Mouse (Mus musculus) midbrain, embryonic 12.5 days (tissue): ENCODE measurements around the gene Polr2m. TPM values are rescaled to one million over a fixed set of nuclear protein-coding genes. Genes with fewer than 3 reads are reported as not detected.

ENCODE experiments used
- ATAC-seq: fragments of 200-750 bp; cut with Nextera tagmentation; 2 replicates; pipeline ENCODE4 v1.8.0; 2017; ENCODE audit warnings: low read depth, moderate TSS enrichment, moderate library complexity; ENCODE audit not compliant: low FRiP score
- H3K27ac ChIP-seq: fragments of 300-500 bp; sonication (generic); replicated peaks from 2 replicates; pipeline ENCODE4 v1.5.1; 2016; ENCODE audit warnings: mild to moderate bottlenecking
- H3K27me3 ChIP-seq: fragments of 300-500 bp; sonication (generic); 2 replicates; pipeline ENCODE4 v1.6.1; 2016; ENCODE audit warnings: mild to moderate bottlenecking
- H3K36me3 ChIP-seq: fragments of 300-500 bp; sonication (generic); 2 replicates; pipeline ENCODE4 v1.6.1; 2016
- H3K4me1 ChIP-seq: fragments of 300-500 bp; sonication (generic); 2 replicates; pipeline ENCODE4 v1.6.1; 2016
- H3K4me2 ChIP-seq: fragments of 300-500 bp; sonication (generic); replicated peaks from 2 replicates; pipeline ENCODE4 v1.6.1; 2016; ENCODE audit warnings: mild to moderate bottlenecking, moderate library complexity
- H3K4me3 ChIP-seq: fragments of 300-500 bp; sonication (generic); 2 replicates; pipeline ENCODE4 v1.5.1; 2016; ENCODE audit warnings: mild to moderate bottlenecking
- H3K9ac ChIP-seq: fragments of 300-500 bp; sonication (generic); replicated peaks from 2 replicates; pipeline ENCODE4 v1.6.1; 2016; ENCODE audit warnings: mild to moderate bottlenecking, moderate library complexity
- H3K9me3 ChIP-seq: fragments of 300-500 bp; sonication (generic); 2 replicates; pipeline ENCODE4 v1.6.1; 2016; ENCODE audit warnings: mild to moderate bottlenecking
- WGBS: fragments of 180-500 bp; shearing (Covaris S2); methylation state at CpG from one replicate; pipeline ENCODE4 v1.1.7; 2016; 5-methylcytosine and 5-hydroxymethylcytosine counted together
- polyA plus RNA-seq: library from polyadenylated mRNA; unstranded; fragments of >200 nt; fragmentation: Nextera tagmentation; extraction: Ambion mirVana; gene quantifications from 2 replicates; pipeline ENCODE4 v1.2.1, GENCODE M21; 2016

Polr2m gene
- 463 and 468 TPM in 2 replicates for polyA plus RNA-seq

DNA sequence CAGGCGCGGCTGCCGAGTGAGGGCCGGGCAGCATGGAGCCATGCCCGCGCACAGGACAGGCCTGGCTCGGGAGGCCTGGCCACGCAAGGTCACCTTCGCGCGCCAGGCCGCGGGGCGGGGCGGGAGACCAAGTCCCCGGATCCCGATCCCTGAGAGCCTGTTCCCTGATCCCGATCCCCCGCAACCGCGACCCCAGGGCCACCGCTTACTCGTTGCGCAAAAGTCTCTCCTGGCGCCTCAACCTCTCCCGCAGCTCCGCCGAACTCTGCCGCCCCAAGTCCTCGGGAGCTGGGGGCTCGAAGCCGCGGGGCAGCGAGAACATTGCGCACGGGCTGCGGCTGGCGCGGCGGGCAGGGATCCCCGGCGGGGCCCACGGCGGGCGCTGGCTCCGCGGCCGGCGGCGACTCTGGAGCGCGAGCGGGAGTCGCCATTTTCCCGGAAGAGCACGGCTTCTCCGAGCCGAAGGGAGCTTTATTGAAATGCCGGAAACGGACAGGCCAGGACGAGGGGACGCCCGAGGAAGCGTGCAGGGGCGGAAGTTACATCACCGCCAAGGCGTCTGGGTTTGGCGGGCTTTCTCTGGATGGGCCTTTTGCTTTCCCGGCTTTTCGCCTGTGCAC, at the start of gene Polr2m:
Gene Polr2m (minus strand): TSS at position 461 of the 620 bp plus-strand sequence.
- H3K9ac ChIP-seq: peak within 1 kb of the TSS; percentile 99
- peak; percentile 98 for ATAC-seq
- H3K27ac ChIP-seq: peak within 1 kb of the TSS; percentile 90
- H3K4me3 ChIP-seq: peak within 1 kb of the TSS; percentile 96
- peak within 1 kb of the TSS; percentile 59 for H3K4me2 ChIP-seq
- peaks cover 17% of the 10 kb centered on the region for H3K4me1 ChIP-seq
- peaks cover 31% of the 10 kb centered on the region for H3K36me3 ChIP-seq
- peaks cover 18% of the 10 kb centered on the region; the same call in 1 of the 2 replicates for H3K27me3 ChIP-seq
- under 1% methylated on average over 70 of the region's 70 CpGs for WGBS
- H3K9me3 ChIP-seq: no peaks in the 10 kb centered on the region

DNA sequence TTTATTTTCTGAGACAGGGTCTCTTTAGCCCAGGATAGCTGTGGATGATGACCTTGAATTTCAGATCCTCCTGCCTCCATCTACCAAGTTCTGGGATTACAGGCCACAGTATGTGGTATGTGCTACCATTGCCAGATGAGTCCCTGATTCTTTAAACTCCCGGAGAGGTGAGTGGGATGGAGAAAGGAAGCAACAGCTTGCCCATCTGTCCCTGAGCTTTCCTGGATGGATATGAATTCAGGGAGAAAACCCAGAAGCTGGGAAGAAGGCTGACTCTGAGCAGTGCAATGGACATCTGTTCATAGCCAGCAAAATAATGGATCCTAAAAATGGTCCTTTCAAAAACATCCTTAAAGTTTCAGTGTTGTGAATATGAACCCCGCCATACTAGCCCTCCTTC, 49.3 kb upstream of the Polr2m start:
- ATAC-seq: no peak

GRCm38 (mm10) chr9:71529960-71530359, 44.2 kb upstream of the Polr2m start:
- no peak overlapping the region for H3K27ac ChIP-seq
- no peaks in the 10 kb centered on the region for H3K27me3 ChIP-seq
- 65% methylated on average over 2 of the region's 2 CpGs for WGBS
- H3K4me2 ChIP-seq: no peak overlapping the region
- H3K4me3 ChIP-seq: no peak overlapping the region
- ATAC-seq: no peak
- H3K9me3 ChIP-seq: no peaks in the 10 kb centered on the region
- no peak overlapping the region for H3K9ac ChIP-seq
- no peaks in the 10 kb centered on the region for H3K36me3 ChIP-seq
- H3K4me1 ChIP-seq: no peaks in the 10 kb centered on the region

More for the DNA sequence above, 49.3 kb upstream of the Polr2m start:
- no peak overlapping the region for H3K27ac ChIP-seq
- H3K36me3 ChIP-seq: no peaks in the 10 kb centered on the region
- no peaks in the 10 kb centered on the region for H3K27me3 ChIP-seq
- 93% methylated on average over 2 of the region's 2 CpGs for WGBS
- no peaks in the 10 kb centered on the region for H3K4me1 ChIP-seq
- no peak overlapping the region for H3K4me2 ChIP-seq
- no peak overlapping the region for H3K4me3 ChIP-seq
- no peaks in the 10 kb centered on the region for H3K9me3 ChIP-seq
- no peak overlapping the region for H3K9ac ChIP-seq

- Histone ChIP-seq H3K9me3 (no peaks in the 10 kb centered on the region), H3K4me1 (no peaks in the 10 kb centered on the region), H3K4me2 (no peak overlapping the region), H3K9ac (no peak overlapping the region), H3K36me3 (no peaks in the 10 kb centered on the region), H3K27ac (no peak overlapping the region), H3K27me3 (no peaks in the 10 kb centered on the region), H3K4me3 (no peak overlapping the region)
- WGBS: 77% methylated on average over 9 of the region's 9 CpGs
- ATAC-seq: no peak
Measured at GRCm38 (mm10) chr9:71527438-71527837, 41.7 kb upstream of the Polr2m start.

DNA sequence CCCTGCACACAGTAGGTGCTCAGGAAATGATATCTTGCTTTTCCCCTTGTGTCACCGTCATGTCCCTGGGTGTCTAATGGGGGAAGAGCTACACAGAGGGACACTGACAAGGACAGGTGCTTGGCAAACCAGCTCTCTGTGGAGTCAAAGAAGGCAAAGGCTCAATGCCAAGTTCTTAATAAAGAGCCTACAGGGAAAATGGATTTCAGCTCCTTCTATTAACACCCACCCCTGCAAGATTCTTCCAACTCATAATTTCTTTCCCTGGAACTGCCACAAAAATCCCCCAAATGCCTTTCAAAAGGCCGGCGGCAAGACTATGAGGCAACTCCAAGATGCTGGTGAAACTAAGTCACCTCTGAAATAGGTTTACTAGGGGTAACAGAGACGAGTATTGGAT, 38.2 kb upstream of the Polr2m start:
- 95% methylated on average over 4 of the region's 4 CpGs for WGBS
- Histone ChIP-seq H3K36me3 (no peaks in the 10 kb centered on the region), H3K9me3 (no peaks in the 10 kb centered on the region), H3K4me3 (no peak overlapping the region), H3K4me1 (no peaks in the 10 kb centered on the region), H3K27me3 (no peaks in the 10 kb centered on the region), H3K27ac (no peak overlapping the region), H3K9ac (no peak overlapping the region), H3K4me2 (no peak overlapping the region)
- no peak for ATAC-seq

GRCm38 (mm10) chr9:71519836-71520235, 34.1 kb upstream of the Polr2m start:
- Histone ChIP-seq H3K27me3 (no peaks in the 10 kb centered on the region), H3K4me3 (no peak overlapping the region), H3K4me2 (no peak overlapping the region), H3K27ac (no peak overlapping the region), H3K4me1 (no peaks in the 10 kb centered on the region), H3K9ac (no peak overlapping the region), H3K36me3 (no peaks in the 10 kb centered on the region), H3K9me3 (no peaks in the 10 kb centered on the region)
- ATAC-seq: no peak
- WGBS: 81% methylated on average over 3 of the region's 3 CpGs

DNA sequence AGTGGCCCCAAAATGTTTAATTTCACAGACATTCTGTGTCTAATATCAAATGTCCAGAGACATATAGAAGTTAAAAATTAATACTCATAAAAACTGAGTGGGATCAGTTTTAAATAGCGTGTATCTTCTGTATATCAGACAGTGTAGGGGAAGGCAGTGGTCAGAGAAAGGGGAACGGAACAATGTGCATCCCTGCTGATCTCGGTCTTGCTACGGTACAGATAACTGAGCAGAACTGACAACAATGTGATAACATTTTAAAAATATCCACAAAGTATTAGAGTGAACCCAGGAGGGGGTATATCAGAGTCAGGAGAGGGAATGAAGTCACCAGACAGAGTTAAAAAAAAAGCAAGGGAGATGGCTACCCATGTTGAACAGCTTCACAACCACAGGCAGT, 31.8 kb upstream of the Polr2m start:
- Histone ChIP-seq H3K4me1 (no peaks in the 10 kb centered on the region), H3K4me3 (no peak overlapping the region), H3K9me3 (no peaks in the 10 kb centered on the region), H3K27me3 (no peaks in the 10 kb centered on the region), H3K9ac (no peak overlapping the region), H3K36me3 (no peaks in the 10 kb centered on the region), H3K27ac (no peak overlapping the region), H3K4me2 (no peak overlapping the region)
- no peak for ATAC-seq
- 85% methylated on average over 4 of the region's 4 CpGs for WGBS

GRCm38 (mm10) chr9:71515862-71516261, 30.1 kb upstream of the Polr2m start:
- H3K4me2 ChIP-seq: no peak overlapping the region
- no peaks in the 10 kb centered on the region for H3K27me3 ChIP-seq
- H3K4me3 ChIP-seq: no peak overlapping the region
- no peak overlapping the region for H3K27ac ChIP-seq
- WGBS: 85% methylated on average over 4 of the region's 4 CpGs
- ATAC-seq: no peak
- H3K4me1 ChIP-seq: no peaks in the 10 kb centered on the region
- H3K36me3 ChIP-seq: no peaks in the 10 kb centered on the region
- no peak overlapping the region for H3K9ac ChIP-seq
- H3K9me3 ChIP-seq: no peaks in the 10 kb centered on the region

- Histone ChIP-seq H3K27me3 (no peaks in the 10 kb centered on the region), H3K4me3 (no peak overlapping the region), H3K36me3 (no peaks in the 10 kb centered on the region), H3K4me1 (no peaks in the 10 kb centered on the region), H3K4me2 (no peak overlapping the region), H3K27ac (no peak overlapping the region), H3K9me3 (no peaks in the 10 kb centered on the region), H3K9ac (no peak overlapping the region)
- ATAC-seq: no peak
- WGBS: 86% methylated on average over 4 of the region's 4 CpGs
Measured at GRCm38 (mm10) chr9:71513566-71513965, 27.8 kb upstream of the Polr2m start.

DNA sequence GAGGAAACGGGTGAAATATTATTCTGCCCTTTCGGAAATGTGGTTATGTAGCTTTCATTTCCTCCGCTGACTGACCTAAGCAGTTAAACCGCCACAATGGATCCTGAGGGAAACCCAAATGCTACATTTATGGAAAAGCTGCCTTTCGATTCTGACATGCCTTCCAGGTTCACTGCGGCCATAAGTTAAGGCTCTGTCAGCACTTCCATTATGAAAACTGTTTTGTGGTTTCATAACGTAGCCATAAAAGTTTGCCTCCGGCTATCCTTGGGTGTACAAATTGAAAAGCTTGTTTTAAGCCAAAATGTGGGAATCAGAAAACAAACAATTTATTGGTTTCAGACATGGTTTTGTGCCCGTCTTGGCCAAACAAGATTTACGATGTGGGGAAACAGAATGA, 27.2 kb upstream of the Polr2m start:
- no peak overlapping the region for H3K4me2 ChIP-seq
- H3K27ac ChIP-seq: no peak overlapping the region
- 89% methylated on average over 10 of the region's 10 CpGs for WGBS
- no peak overlapping the region for H3K9ac ChIP-seq
- no peak overlapping the region for H3K4me3 ChIP-seq
- no peaks in the 10 kb centered on the region for H3K9me3 ChIP-seq
- ATAC-seq: no peak
- no peaks in the 10 kb centered on the region for H3K4me1 ChIP-seq
- no peaks in the 10 kb centered on the region for H3K36me3 ChIP-seq
- H3K27me3 ChIP-seq: no peaks in the 10 kb centered on the region

DNA sequence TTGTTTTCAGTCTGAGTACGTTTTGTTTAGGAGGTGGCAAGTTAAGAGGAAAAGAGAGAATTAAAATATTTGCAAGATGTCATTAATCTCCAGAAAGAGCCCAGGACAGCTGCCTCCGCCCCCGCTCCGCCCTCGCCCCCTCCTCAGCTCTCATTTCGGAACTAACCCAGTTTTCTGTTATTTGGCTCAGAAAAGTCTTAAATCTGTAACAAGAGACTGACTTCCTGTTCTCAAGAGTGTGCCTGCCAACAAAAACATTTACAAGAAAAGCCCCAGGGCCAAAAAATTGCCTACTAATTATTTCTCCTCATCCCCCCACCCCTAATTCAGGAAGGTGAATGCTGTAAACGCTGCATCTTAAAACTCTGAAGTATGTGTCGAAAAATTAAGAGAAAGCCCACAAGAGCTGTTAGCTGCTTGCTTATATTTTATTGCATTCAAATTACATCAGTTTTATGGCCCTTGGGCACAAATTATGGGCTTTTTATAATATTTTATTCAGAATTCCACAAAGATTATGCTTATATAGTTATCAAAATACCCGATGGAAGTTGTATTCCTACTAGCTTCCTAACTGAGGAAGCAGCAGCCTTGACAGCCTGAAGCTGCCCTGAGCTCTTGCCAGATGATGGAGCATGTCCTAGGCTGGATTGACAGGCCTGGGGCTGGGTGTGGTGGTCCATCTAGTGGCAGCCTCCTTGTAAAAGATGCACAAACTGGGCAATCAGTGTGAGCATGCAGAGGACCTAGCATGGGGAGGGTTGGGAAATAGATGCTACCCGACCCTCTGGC, 12.9 kb upstream of the Polr2m start:
- 75% methylated on average over 10 of the region's 10 CpGs for WGBS
- ATAC-seq: no peak
- Histone ChIP-seq H3K4me1 (peaks cover 5% of the 10 kb centered on the region; the same call in 1 of the 2 replicates), H3K4me3 (no peak overlapping the region), H3K4me2 (no peak overlapping the region), H3K9me3 (no peaks in the 10 kb centered on the region), H3K9ac (no peak overlapping the region), H3K27ac (no peak overlapping the region), H3K36me3 (no peaks in the 10 kb centered on the region), H3K27me3 (no peaks in the 10 kb centered on the region)

DNA sequence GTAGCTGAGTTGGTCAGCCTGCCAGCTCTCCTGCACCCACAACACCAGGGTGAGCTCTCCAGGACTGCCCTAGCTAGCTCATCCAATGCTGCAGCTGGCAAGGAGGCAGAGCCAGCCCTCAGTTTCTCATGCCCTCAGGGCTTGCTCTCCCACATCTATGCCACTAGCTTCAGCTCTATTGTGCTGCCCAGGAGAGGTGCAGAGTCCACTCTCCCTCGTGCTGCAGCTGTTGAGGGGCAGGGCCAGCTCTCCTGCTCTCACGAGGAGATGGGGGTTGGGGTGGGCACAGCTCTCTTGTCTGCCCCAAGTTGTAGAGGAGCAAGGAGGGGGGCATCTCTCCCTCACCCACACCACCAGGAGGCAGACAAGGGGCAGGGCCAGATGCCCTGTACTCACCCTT, 10.9 kb upstream of the Polr2m start:
- 50% methylated on average over 2 of the region's 2 CpGs for WGBS
- 0 out of 2 replicates have a peak, but pooled peaks cover 3% of the 10 kb centered on the region for H3K4me1 ChIP-seq
- H3K9me3 ChIP-seq: no peaks in the 10 kb centered on the region
- H3K27me3 ChIP-seq: no peaks in the 10 kb centered on the region
- H3K36me3 ChIP-seq: no peaks in the 10 kb centered on the region
- ATAC-seq: no peak
- H3K4me2 ChIP-seq: no peak overlapping the region
- no peak overlapping the region for H3K27ac ChIP-seq
- H3K9ac ChIP-seq: no peak overlapping the region
- no peak overlapping the region for H3K4me3 ChIP-seq
